Mouse (Mus musculus) regulatory T cell (primary cell): ENCODE measurements around the gene Derl2.

ENCODE experiments used
- in situ Hi-C: fragments of 300-600 bp; cut with MboI, MseI; formaldehyde crosslinking; loops from one replicate; pipeline ENCODE4 v1.15.1; 2025; ENCODE audit warnings: high pct_unique_total_duplicates

Derl2 gene

DNA sequence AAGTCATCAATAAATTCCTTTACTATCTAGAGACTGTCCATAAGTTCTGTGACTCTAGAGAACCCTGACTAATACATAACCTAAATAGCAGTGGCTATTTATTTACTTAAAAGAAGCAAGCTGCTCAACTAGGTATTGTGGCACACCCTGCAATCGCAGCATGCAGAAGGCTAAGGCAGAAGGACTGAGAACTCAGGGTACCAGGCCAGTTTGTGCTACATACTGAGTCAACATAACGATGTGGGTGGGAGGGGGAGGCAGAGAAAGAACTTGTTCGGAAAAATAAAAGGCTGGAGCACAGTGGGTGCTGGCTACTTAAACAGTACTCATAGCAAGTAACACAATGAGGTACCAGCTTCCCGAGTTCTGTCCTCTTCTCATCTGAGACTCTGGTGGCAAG is 18.5 kb downstream of the Derl2 start:
- in situ Hi-C loops = loop anchor here (25.0 kb wide), 2 partner anchors 1036 to 1436 kb away; partner anchors contain the start of genes Aipl1, Ggt6, Mybbp1a and Pimreg

DNA sequence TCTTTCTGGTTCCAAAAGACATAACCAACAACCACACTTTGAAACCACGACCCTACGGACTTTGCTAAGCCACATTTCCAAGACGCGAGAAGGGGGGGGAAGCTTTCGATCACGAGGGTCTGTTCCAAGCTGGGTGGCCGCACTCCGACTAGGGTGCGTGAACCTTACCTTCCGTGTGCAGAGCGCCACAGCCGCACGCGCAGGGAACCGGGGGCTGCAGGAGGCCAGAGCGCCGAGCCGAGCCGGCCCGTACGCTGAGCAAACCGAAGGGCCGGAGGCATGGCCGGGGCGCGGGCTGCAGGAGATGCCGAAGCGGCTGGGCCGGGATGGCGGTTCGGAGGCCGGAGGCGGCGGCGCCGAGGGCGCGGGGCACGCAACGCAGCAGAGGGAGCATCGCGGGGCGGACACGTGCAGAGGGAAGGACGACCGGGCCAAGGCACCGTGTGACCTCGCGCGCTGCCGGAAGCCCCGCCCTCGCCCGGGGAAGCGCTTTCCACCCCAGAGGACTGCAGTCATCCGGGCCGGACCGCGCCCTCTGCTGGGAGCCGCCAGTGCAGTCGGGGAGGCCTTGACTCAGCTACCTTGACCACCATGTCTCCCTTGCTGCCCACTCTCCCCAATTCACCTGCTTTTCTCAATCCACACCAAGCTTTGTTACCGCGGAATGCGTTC is 36.9 kb downstream of the Derl2 start, which contains the start of gene C1qbp:
C1qbp (minus strand) TSS at position 470 of the 672 bp plus-strand sequence.
- in situ Hi-C loops = no loop called here

DNA sequence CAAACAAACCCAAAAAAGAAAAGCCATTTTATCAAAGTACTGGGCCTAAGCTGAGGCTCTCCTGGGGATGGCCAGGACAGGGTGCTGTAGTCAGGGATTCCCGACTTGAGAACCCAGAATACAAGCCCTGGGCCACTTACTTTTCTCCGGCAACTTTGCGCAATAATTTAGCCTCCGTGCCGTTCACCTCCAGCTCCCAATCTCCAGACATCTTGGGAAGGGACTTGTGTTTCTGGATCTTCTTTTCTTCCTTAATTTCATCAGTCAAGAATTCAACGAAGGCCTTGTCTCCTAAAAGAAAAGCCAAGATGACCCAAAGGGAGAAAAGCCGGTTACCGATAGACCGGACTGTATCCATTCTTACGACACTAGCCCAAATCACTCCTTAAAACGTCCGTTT is 37.6 kb downstream of the Derl2 start:
- in situ Hi-C loops = no loop called here

DNA sequence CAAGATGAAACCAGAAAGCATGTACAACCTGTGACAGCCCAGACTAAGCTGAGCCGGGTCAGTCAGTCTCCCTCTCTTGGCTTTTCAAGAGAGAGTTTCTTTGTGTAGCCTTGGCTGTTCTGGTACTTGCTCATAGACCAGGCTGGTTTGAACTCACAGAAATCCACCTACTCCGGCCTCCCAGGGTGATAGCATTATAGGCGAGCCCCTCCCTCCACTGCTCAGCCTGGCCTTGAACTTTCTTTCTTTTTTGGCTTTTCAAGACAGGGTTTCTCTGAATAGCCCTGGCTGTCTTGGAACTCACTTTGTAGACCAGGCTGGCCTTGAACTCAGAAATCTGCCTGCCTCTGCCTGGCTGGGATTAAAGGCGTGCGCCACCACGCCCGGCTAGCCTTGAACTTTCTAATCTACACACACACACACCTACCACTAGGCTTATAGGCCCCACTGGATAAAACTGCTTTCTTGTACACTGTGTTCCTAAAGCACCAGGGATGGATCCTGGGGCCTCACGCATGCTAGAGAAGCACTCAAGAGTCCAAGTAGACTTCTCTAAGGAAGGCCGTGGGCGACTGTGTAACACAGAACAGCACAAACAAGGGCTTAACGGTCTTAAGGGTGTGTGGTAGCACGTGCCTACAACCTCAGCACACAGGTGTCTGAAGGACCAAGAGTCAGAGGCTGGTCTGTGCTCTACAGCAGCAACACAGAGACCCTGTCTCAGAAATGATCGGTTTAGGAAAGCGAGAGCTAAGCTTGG is 38.7 kb downstream of the Derl2 start:
- in situ Hi-C loops = no loop called here

DNA sequence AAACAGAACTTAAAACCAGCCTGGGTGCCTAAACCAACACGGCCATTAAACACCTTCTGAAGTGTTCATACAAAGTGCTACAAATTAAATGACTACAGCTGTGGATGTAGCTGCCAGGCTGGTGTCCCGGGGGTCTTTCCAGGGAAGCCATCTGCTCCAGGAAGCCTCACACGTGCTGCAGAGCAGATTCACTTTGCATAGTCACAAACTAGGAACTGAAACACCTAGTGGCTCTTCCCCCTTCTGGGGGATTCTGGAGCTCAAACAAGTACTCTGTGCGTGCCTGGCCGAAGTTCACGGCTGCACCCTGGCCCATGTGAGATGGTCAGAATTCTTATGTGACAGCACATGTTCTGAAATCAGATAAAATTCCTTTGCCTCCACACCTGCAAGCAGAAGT is 39.4 kb downstream of the Derl2 start:
- in situ Hi-C loops = no loop called here

DNA sequence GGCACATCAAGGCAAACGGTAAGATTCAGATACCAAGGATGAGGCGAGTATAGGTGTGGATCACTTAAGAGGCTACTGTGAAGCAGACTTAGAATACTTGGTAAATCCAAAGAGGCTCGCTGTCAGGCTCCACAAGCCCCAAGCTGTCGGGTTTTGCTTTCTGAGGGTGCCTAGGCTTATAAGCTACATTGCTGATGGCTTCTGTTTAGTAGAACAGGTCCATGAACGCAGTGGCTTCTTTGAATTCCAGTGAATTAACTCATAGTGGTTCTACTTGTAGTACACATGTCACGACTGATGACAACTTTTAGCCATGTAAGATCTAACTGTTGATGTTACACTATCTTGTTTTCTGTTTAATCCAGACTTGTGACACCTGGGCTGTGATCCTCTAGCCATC is 42.3 kb downstream of the Derl2 start:
- in situ Hi-C loops = no loop called here

DNA sequence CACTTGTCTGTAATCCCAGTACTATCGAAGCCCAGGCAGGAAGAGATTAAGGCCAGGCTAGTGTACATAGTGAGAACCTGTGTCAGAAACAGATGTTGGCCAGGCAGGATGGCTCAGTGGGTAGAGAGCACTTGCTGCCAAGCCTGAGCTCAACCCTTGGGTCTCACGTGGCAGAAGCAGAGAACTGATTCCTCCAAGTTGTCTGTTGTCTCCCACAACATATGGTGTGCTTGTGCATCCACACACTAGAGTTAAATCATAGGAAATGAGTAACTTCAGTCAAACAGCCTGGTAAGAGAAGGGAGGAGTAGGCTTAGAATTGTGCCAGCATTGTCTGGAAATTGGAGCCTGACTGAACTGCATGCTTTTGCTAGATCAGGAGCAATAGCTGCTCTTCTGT is 44.4 kb downstream of the Derl2 start:
- in situ Hi-C loops = no loop called here

DNA sequence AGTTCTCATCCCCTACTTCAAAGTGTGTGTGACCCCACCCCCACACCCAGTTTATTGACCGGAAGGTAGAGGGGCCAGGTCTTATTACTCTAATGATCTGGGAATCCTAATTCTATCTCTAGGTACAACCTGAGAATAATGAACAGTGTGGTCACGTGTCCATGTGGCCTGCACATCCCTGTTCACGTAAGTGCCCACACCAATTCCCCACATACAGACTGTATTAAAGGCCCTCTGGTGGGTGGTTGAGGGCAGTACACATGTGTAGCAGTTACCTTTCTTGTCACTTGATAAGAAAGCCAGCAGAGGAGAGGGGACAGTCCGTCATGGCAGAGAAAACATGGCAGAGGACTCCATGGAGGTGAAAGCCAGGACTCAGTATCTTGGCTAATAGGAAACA is 45.7 kb downstream of the Derl2 start:
- in situ Hi-C loops = no loop called here

DNA sequence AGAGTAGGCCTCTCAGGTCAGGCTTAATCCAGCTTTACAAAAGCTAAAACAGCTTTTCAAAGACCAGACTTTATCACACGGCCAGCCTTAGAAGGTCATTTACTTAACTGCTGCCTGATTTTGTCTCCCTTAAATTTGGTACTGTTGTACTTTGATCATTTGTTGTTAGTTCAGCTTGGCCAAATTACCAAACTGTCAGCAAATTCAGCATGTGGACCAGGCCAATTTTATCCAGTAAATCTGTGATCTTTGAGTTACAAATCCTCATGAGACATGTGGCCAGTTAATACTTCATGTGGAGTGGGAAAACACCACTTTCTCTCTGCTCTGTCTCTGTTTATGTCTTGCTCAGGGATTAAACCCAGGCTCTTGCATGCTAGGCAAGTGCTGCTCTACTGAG is 47.1 kb downstream of the Derl2 start:
- in situ Hi-C loops = no loop called here

DNA sequence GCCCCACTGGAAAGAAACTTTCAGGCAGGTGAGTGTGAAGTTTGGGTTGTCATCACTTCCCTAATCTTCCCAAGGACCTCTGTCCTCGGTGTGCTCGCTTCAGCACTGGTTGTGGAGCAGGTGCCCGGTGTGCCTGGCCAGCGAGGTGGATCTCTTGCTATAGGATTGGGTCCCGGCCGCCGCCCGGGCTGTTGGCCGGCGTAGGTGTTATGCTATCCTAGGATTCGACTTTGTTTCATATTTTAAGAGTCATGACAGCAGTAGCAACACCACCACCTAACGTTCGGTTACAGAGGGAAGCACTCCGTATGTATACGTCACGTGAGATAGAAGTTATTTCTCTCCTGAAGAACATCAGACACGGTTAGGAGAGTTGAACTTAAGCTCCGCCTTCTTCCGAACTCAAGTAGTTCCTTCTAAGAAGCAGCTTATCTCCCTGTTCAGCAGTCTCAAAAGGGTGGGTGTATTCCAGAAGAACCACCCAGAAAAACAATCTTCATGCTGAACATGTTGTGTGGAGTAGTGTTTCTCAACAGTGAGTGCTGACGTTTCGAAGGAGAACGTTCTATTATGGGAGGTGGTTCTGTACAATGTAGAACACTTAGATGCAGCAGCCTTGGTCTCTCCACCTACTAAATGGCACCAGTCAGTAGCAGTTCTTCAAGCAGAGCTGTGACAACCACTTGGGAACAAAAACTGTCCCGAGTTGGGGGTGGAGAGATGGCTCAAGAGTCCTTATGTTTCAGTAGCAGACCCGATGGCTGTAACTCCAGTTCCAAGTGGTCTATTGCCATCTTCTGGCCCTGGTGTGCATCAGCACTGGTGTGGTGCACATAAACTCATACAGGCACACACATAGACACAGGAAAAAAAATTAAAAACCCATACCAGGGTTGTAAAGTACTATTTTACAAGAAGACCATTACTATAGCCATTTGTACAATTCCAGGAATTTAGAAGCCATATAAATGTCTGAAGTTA is 48.8 kb downstream of the Derl2 start:
- in situ Hi-C loops = no loop called here

DNA sequence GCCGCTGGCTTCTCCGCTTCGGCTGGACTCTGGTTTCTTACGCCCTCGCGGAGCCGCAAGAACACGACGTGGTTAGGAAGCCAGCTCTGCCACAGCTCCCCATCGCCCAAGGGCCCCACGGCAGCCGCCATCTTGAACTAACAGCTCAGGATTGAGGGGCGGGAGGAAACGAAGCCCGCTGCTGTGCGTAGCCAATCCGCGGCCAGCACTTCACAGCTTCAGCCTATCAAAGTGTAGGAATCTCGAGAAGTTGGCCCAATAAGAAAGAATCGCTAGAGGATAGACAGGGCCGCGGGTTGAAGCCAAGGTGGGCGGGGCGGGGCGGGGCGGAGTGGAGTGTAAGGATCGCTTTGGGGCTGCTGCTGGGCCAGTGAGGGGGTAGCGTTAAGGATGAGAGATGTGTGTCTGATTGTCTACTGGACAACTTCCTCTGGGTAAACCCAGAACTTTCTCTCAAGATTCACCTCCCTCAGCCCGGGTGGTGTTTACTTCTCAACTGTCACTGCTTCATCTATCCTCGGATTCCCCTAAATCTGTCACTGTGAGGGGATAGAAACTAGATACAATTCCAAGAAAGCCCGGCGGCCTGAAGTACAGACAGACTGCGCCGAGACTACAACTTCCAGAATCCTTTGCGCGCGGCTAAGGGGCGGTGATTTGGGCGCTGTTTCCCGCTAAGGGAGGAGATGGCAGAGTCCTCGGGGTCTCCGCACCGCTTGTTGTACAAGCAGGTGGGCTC is 49.7 kb downstream of the Derl2 start, which contains the start of the genes Nup88 and Rpain:
Nup88 (minus strand) TSS at position 153 of the 739 bp plus-strand sequence.
Rpain (plus strand) TSS at position 393 of the 739 bp plus-strand sequence.
- in situ Hi-C loops = no loop called here

DNA sequence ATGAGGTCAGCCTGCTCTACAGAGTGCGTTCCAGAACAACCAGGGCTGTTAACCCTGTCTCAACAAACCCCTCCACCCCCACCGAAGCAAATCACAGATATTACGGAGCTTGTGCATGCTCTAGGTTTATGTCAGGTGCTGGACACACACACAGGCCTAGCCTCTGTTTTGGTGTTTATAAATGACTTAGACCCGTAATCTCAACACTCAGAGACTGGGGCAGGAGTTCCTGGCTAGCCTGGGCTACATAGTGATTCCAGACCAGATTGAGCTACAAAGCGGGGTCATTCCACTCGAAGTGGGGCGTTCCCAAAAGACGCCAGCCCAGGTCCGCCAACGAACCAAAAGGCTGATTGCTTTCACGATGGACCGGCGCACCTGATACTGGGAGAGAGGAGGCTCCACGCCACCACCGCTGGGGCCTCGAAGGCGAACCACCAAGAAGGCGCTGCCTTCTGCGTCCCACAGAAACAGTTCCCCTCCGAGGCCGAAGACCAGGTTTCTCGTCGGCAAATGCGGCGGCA is 50.3 kb downstream of the Derl2 start:
- in situ Hi-C loops = no loop called here

DNA sequence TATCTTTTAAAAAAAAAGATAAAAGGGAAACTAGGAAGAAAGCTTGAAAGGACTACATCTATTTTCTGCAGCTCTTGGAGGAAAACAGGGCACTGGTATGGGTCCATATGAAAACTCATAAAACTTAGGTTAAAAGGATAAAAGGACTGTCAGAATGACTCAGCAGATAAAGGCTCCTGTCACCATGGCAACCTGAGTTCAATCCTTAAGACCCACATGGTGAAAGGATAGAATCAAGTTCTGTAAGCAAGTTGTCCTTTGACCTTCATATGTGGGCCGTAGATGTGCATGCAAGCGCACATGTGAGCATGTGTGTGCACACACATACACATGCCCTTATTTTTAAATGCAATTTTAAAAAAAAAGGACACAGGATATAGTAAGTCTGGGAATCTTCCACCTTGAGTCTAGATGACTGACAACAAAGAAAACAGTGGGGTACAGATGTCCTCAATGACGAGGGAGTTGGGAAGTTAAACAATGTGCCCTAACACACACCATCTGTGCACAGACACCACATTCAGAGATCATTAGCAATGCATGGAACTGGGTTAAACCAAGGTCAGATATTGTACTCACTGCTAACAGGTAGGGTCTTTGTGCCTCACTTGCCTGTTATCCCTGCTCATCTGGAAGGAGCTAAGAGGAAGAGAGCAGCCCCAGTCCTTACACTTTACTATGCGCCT is 55.3 kb downstream of the Derl2 start:
- in situ Hi-C loops = no loop called here

DNA sequence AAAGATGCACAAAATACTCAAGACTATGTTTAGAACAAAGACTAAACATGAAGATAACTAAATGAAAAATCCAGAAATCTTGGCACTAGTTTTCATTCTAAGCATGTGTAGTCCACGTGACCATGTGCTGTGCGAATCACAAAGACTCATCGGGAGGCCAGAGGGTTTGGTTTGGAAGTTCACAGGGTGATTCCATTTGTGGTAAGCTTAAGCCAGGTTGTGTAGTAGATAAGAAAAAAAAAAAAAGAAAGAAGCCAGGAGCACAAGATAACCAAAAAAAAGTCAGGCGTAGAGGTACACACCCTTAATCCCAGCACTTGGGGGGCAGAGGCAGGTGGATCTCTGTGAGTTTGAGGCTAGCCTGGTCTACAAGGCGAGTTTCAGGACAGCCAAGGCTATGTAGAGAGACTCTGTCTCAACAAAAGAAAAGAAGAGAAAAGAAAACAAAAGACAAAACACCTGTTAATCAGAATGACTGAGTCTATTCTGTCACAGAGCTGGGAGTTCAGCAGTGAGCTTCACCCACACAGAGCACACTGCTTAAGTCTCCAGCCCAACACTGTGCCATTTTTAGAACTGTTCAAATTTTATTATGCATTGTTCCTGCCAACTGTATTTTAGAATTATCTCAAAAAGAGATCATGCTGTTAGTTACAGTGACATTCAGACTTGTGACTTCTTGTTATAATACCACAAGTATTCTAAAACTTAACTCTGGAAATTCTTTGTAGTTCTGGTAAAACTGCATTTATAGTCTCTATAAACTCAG is 58.7 kb downstream of the Derl2 start:
- in situ Hi-C loops = no loop called here
